Mouse (Mus musculus): ENCODE measurements around the gene Ifi47. TPM values are rescaled to one million over a fixed set of nuclear protein-coding genes. Genes with fewer than 3 reads are reported as not detected.

Gene Ifi47
- polyA plus RNA-seq, 1 experiment from 2014 or later, result 2.1 TPM

GRCm38 (mm10) chr11:49111000-49111399 is 34.6 kb downstream of the Ifi47 start:
- Histone ChIP-seq H3K9ac (ENCODE audit: low read length) (no peak overlapping the region), H3K4me2 (ENCODE audit: low read length) (no peak overlapping the region), H3K4me3 (ENCODE audit: low read depth, low read length) (no peak overlapping the region), H3K27ac (ENCODE audit: low read depth) (no peak overlapping the region), H3K27me3 (replicated peaks; ENCODE audit: control insufficient read depth, insufficient read depth, low read length) (no peaks in the 10 kb centered on the region), H3K36me3 (ENCODE audit: control insufficient read depth, insufficient read depth, low read length) (no peaks in the 10 kb centered on the region), H3K9me3 (ENCODE audit: control insufficient read depth, low read length) (no peaks in the 10 kb centered on the region), H3K4me1 (replicated peaks; ENCODE audit: control insufficient read depth, insufficient read depth, low read length) (no peaks in the 10 kb centered on the region)
- no peak for ATAC-seq (replicated peaks; ENCODE audit: low FRiP score, low TSS enrichment, low read depth)
- WGBS, result 71% methylated on average over 1 of the region's 1 CpGs
- DNase-seq (ENCODE audit: low spot score), result no peak

GRCm38 (mm10) chr11:49112624-49113219 is 36.3 kb downstream of the Ifi47 start:
- no peaks in the 10 kb centered on the region for H3K9me3 ChIP-seq (ENCODE audit: control insufficient read depth, low read length)
- DNase-seq (ENCODE audit: low spot score) (no peak), ATAC-seq (replicated peaks; ENCODE audit: low FRiP score, low TSS enrichment, low read depth) (peak; percentile 64; the same call in 1 of the 2 replicates)
- H3K27ac ChIP-seq (ENCODE audit: low read depth), result no peak overlapping the region
- no peaks in the 10 kb centered on the region for H3K27me3 ChIP-seq (replicated peaks; ENCODE audit: control insufficient read depth, insufficient read depth, low read length)
- no peak overlapping the region for H3K4me3 ChIP-seq (ENCODE audit: low read depth, low read length)
- H3K36me3 ChIP-seq (ENCODE audit: control insufficient read depth, insufficient read depth, low read length), result no peaks in the 10 kb centered on the region
- H3K4me1 ChIP-seq (replicated peaks; ENCODE audit: control insufficient read depth, insufficient read depth, low read length), result no peaks in the 10 kb centered on the region
- H3K4me2 ChIP-seq (ENCODE audit: low read length), result no peak overlapping the region
- no peak overlapping the region for H3K9ac ChIP-seq (ENCODE audit: low read length)
- WGBS, result 70% methylated on average over 6 of the region's 6 CpGs

GRCm38 (mm10) chr11:49114158-49114557 is 37.8 kb downstream of the Ifi47 start:
- H3K9me3 ChIP-seq (ENCODE audit: control insufficient read depth, low read length), result no peaks in the 10 kb centered on the region
- H3K4me1 ChIP-seq (replicated peaks; ENCODE audit: control insufficient read depth, insufficient read depth, low read length), result no peaks in the 10 kb centered on the region
- no peaks in the 10 kb centered on the region for H3K27me3 ChIP-seq (replicated peaks; ENCODE audit: control insufficient read depth, insufficient read depth, low read length)
- DNase-seq (ENCODE audit: low spot score) (no peak), ATAC-seq (replicated peaks; ENCODE audit: low FRiP score, low TSS enrichment, low read depth) (no peak)
- no peak overlapping the region for H3K4me3 ChIP-seq (ENCODE audit: low read depth, low read length)
- H3K27ac ChIP-seq (ENCODE audit: low read depth), result no peak overlapping the region
- 47% methylated on average over 2 of the region's 2 CpGs for WGBS
- no peak overlapping the region for H3K9ac ChIP-seq (ENCODE audit: low read length)
- H3K36me3 ChIP-seq (ENCODE audit: control insufficient read depth, insufficient read depth, low read length), result no peaks in the 10 kb centered on the region
- no peak overlapping the region for H3K4me2 ChIP-seq (ENCODE audit: low read length)

- H3K27me3 ChIP-seq (replicated peaks; ENCODE audit: control insufficient read depth, insufficient read depth, low read length), result no peaks in the 10 kb centered on the region
- no peaks in the 10 kb centered on the region for H3K36me3 ChIP-seq (ENCODE audit: control insufficient read depth, insufficient read depth, low read length)
- no peak within 1 kb of the TSS for H3K9ac ChIP-seq (ENCODE audit: low read length)
- no peaks in the 10 kb centered on the region for H3K4me1 ChIP-seq (replicated peaks; ENCODE audit: control insufficient read depth, insufficient read depth, low read length)
- H3K27ac ChIP-seq (ENCODE audit: low read depth), result no peak within 1 kb of the TSS
- H3K4me2 ChIP-seq (ENCODE audit: low read length), result no peak within 1 kb of the TSS
- H3K4me3 ChIP-seq (ENCODE audit: low read depth, low read length), result no peak within 1 kb of the TSS
- no peaks in the 10 kb centered on the region for H3K9me3 ChIP-seq (ENCODE audit: control insufficient read depth, low read length)
- ATAC-seq (replicated peaks; ENCODE audit: low FRiP score, low TSS enrichment, low read depth) (no peak), DNase-seq (ENCODE audit: low spot score) (no peak)
Observed at GRCm38 (mm10) chr11:49114774-49115173, 38.4 kb downstream of the Ifi47 start, which contains the start of gene Olfr1396. Gene Olfr1396 (minus strand): TSS chr11:49114874.

- H3K9me3 ChIP-seq (ENCODE audit: control insufficient read depth, low read length), result no peaks in the 10 kb centered on the region
- no peaks in the 10 kb centered on the region for H3K4me1 ChIP-seq (replicated peaks; ENCODE audit: control insufficient read depth, insufficient read depth, low read length)
- H3K4me2 ChIP-seq (ENCODE audit: low read length), result no peak overlapping the region
- no peak overlapping the region for H3K9ac ChIP-seq (ENCODE audit: low read length)
- no peak overlapping the region for H3K27ac ChIP-seq (ENCODE audit: low read depth)
- no peak overlapping the region for H3K4me3 ChIP-seq (ENCODE audit: low read depth, low read length)
- 86% methylated on average over 3 of the region's 3 CpGs for WGBS
- ATAC-seq (replicated peaks; ENCODE audit: low FRiP score, low TSS enrichment, low read depth), result no peak
- no peaks in the 10 kb centered on the region for H3K27me3 ChIP-seq (replicated peaks; ENCODE audit: control insufficient read depth, insufficient read depth, low read length)
- no peak for DNase-seq (ENCODE audit: low spot score)
- no peaks in the 10 kb centered on the region for H3K36me3 ChIP-seq (ENCODE audit: control insufficient read depth, insufficient read depth, low read length)
Observed at GRCm38 (mm10) chr11:49119635-49120034, 43.2 kb downstream of the Ifi47 start.

GRCm38 (mm10) chr11:49124169-49124568 is 47.8 kb downstream of the Ifi47 start:
- H3K4me2 ChIP-seq (ENCODE audit: low read length), result no peak overlapping the region
- H3K4me1 ChIP-seq (replicated peaks; ENCODE audit: control insufficient read depth, insufficient read depth, low read length), result no peaks in the 10 kb centered on the region
- H3K27ac ChIP-seq (ENCODE audit: low read depth), result no peak overlapping the region
- H3K27me3 ChIP-seq (replicated peaks; ENCODE audit: control insufficient read depth, insufficient read depth, low read length), result no peaks in the 10 kb centered on the region
- no peak overlapping the region for H3K9ac ChIP-seq (ENCODE audit: low read length)
- ATAC-seq (replicated peaks; ENCODE audit: low FRiP score, low TSS enrichment, low read depth), result no peak
- H3K4me3 ChIP-seq (ENCODE audit: low read depth, low read length), result no peak overlapping the region
- WGBS, result 80% methylated on average over 2 of the region's 2 CpGs
- no peaks in the 10 kb centered on the region for H3K36me3 ChIP-seq (ENCODE audit: control insufficient read depth, insufficient read depth, low read length)
- H3K9me3 ChIP-seq (ENCODE audit: control insufficient read depth, low read length), result no peaks in the 10 kb centered on the region
- DNase-seq (ENCODE audit: low spot score), result no peak

GRCm38 (mm10) chr11:49141974-49142373 is 65.6 kb downstream of the Ifi47 start, which contains the start of gene Olfr1395:
Gene Olfr1395 (plus strand): TSS chr11:49142274.
- Histone ChIP-seq H3K4me2 (ENCODE audit: low read length) (no peak within 1 kb of the TSS), H3K4me1 (replicated peaks; ENCODE audit: control insufficient read depth, insufficient read depth, low read length) (no peaks in the 10 kb centered on the region), H3K27me3 (replicated peaks; ENCODE audit: control insufficient read depth, insufficient read depth, low read length) (no peaks in the 10 kb centered on the region), H3K9ac (ENCODE audit: low read length) (no peak within 1 kb of the TSS), H3K27ac (ENCODE audit: low read depth) (no peak within 1 kb of the TSS), H3K4me3 (ENCODE audit: low read depth, low read length) (no peak within 1 kb of the TSS), H3K36me3 (ENCODE audit: control insufficient read depth, insufficient read depth, low read length) (no peaks in the 10 kb centered on the region), H3K9me3 (ENCODE audit: control insufficient read depth, low read length) (no peaks in the 10 kb centered on the region)
- ATAC-seq (replicated peaks; ENCODE audit: low FRiP score, low TSS enrichment, low read depth) (no peak), DNase-seq (ENCODE audit: low spot score) (no peak)
- 91% methylated on average over 6 of the region's 6 CpGs for WGBS

Other genes with a start within 250 kb of the Ifi47 start
- gene Gm12184, start 249.9 kb upstream of the Ifi47 start, polyA plus RNA-seq (2014; fragmentation: Nextera tagmentation; extraction: Ambion mirVana), result 3.9 and 4.1 TPM in 2 replicates
- gene Irgm1, start 204.9 kb upstream of the Ifi47 start, polyA plus RNA-seq (2014; fragmentation: Nextera tagmentation; extraction: Ambion mirVana), result 14.7 and 16.2 TPM in 2 replicates
- gene Gm5431, start 174.4 kb upstream of the Ifi47 start, polyA plus RNA-seq (2014; fragmentation: Nextera tagmentation; extraction: Ambion mirVana), result 0.12 and 0.30 TPM in 2 replicates
- gene Psme2b, start 130.4 kb upstream of the Ifi47 start, polyA plus RNA-seq (2014; fragmentation: Nextera tagmentation; extraction: Ambion mirVana), result 3.0 and 3.2 TPM in 2 replicates
- gene Olfr56, start 97.7 kb upstream of the Ifi47 start, polyA plus RNA-seq (2014; fragmentation: Nextera tagmentation; extraction: Ambion mirVana), result not detected in 2 replicates
- 0.58 and 0.62 TPM in 2 replicates for gene 9930111J21Rik1, start 97.2 kb upstream of the Ifi47 start, polyA plus RNA-seq (2014; fragmentation: Nextera tagmentation; extraction: Ambion mirVana)
- 0.07 TPM in 1 of 2 replicates, not detected in the other for gene Gm12185, start 84.4 kb upstream of the Ifi47 start, polyA plus RNA-seq (2014; fragmentation: Nextera tagmentation; extraction: Ambion mirVana)
- 2.5 and 3.6 TPM in 2 replicates for gene Tgtp1, start 82.4 kb upstream of the Ifi47 start, polyA plus RNA-seq (2014; fragmentation: Nextera tagmentation; extraction: Ambion mirVana)
- 0.45 and 0.50 TPM in 2 replicates for gene 9930111J21Rik2, start 25.3 kb upstream of the Ifi47 start, polyA plus RNA-seq (2014; fragmentation: Nextera tagmentation; extraction: Ambion mirVana)
- gene Tgtp2, start 12.4 kb upstream of the Ifi47 start, polyA plus RNA-seq (2014; fragmentation: Nextera tagmentation; extraction: Ambion mirVana), result 0.27 and 1.2 TPM in 2 replicates
- gene Olfr1396, start 38.3 kb downstream of the Ifi47 start, polyA plus RNA-seq (2014; fragmentation: Nextera tagmentation; extraction: Ambion mirVana), result not detected in 2 replicates
- gene Olfr1395, start 65.7 kb downstream of the Ifi47 start, polyA plus RNA-seq (2014; fragmentation: Nextera tagmentation; extraction: Ambion mirVana), result not detected in 2 replicates
- gene Olfr1394, start 77.8 kb downstream of the Ifi47 start, polyA plus RNA-seq (2014; fragmentation: Nextera tagmentation; extraction: Ambion mirVana), result not detected in 2 replicates
- gene Btnl9, start 110.6 kb downstream of the Ifi47 start, polyA plus RNA-seq (2014; fragmentation: Nextera tagmentation; extraction: Ambion mirVana), result 1.8 and 3.0 TPM in 2 replicates
- gene Zfp62, start 126.7 kb downstream of the Ifi47 start, polyA plus RNA-seq (2014; fragmentation: Nextera tagmentation; extraction: Ambion mirVana), result 34.5 and 39.6 TPM in 2 replicates
- gene Mgat1, start 167.6 kb downstream of the Ifi47 start, polyA plus RNA-seq (2014; fragmentation: Nextera tagmentation; extraction: Ambion mirVana), result 52.9 and 55.4 TPM in 2 replicates
- 0.12 TPM in 1 of 2 replicates, not detected in the other for gene Olfr1393, start 201.7 kb downstream of the Ifi47 start, polyA plus RNA-seq (2014; fragmentation: Nextera tagmentation; extraction: Ambion mirVana)
- not detected in 2 replicates for gene Olfr1392, start 208.7 kb downstream of the Ifi47 start, polyA plus RNA-seq (2014; fragmentation: Nextera tagmentation; extraction: Ambion mirVana)
- not detected in 2 replicates for gene Olfr10, start 228.2 kb downstream of the Ifi47 start, polyA plus RNA-seq (2014; fragmentation: Nextera tagmentation; extraction: Ambion mirVana)
- not detected in 2 replicates for gene Olfr1391, start 246.2 kb downstream of the Ifi47 start, polyA plus RNA-seq (2014; fragmentation: Nextera tagmentation; extraction: Ambion mirVana)